Mouse (Mus musculus): Measurements from ENCODE around the gene Sumo1. TPM values are rescaled to one million over a fixed set of nuclear protein-coding genes. Genes with fewer than 3 reads are reported as not detected.

Gene Sumo1
- total and polyA plus RNA-seq, 2 experiments from 2014 or later: 71.3 to 186 TPM

- Histone ChIP-seq H3K27ac (ENCODE audit: low read depth) (no peak overlapping the region), H3K9ac (replicated peaks; ENCODE audit: low read depth, low read length) (no peak overlapping the region), H3K4me3 (ENCODE audit: low read depth, low read length) (no peak overlapping the region), H3K4me1 (ENCODE audit: control insufficient read depth, insufficient read depth) (no peaks in the 10 kb centered on the region), H3K9me3 (replicated peaks; ENCODE audit: control insufficient read depth, low read length) (no peaks in the 10 kb centered on the region), H3K27me3 (ENCODE audit: control insufficient read depth, insufficient read depth, low read length) (no peaks in the 10 kb centered on the region), H3K4me2 (ENCODE audit: low read depth, low read length) (no peak overlapping the region), H3K36me3 (replicated peaks; ENCODE audit: control insufficient read depth, insufficient read depth, low read length) (no peaks in the 10 kb centered on the region)
- DNase-seq (ENCODE audit: low spot score): no peak
- ATAC-seq (ENCODE audit: insufficient read depth, low read depth): no peak
- WGBS: 33% methylated on average over 5 of the region's 5 CpGs
- TF ChIP-seq CTCF (IDR thresholded peaks at IDR 0.05; ENCODE audit: low read depth) (no peak), EP300 (IDR thresholded peaks at IDR 0.05; ENCODE audit: low read depth) (no peak)
Measured at GRCm38 (mm10) chr1:59579327-59579726, 91.3 kb downstream of the Sumo1 start.

GRCm38 (mm10) chr1:59578770-59579169 is 91.9 kb downstream of the Sumo1 start:
- ATAC-seq (ENCODE audit: insufficient read depth, low read depth): no peak

GRCm38 (mm10) chr1:59574262-59575187 is 96.1 kb downstream of the Sumo1 start:
- Histone ChIP-seq H3K27me3 (ENCODE audit: control insufficient read depth, insufficient read depth, low read length) (no peaks in the 10 kb centered on the region), H3K9ac (replicated peaks; ENCODE audit: low read depth, low read length) (no peak overlapping the region), H3K9me3 (replicated peaks; ENCODE audit: control insufficient read depth, low read length) (no peaks in the 10 kb centered on the region), H3K4me1 (ENCODE audit: control insufficient read depth, insufficient read depth) (no peaks in the 10 kb centered on the region), H3K4me2 (ENCODE audit: low read depth, low read length) (peak overlapping the region; percentile 44), H3K4me3 (ENCODE audit: low read depth, low read length) (peak overlapping the region; percentile 12), H3K36me3 (replicated peaks; ENCODE audit: control insufficient read depth, insufficient read depth, low read length) (no peaks in the 10 kb centered on the region), H3K27ac (ENCODE audit: low read depth) (no peak overlapping the region)
- TF ChIP-seq CTCF (IDR thresholded peaks at IDR 0.05; ENCODE audit: low read depth): no peak
- no peak for TF ChIP-seq EP300 (IDR thresholded peaks at IDR 0.05; ENCODE audit: low read depth)
- 51% methylated on average over 21 of the region's 21 CpGs for WGBS
- DNase-seq (ENCODE audit: low spot score) (no peak), ATAC-seq (ENCODE audit: insufficient read depth, low read depth) (no peak)

More at GRCm38 (mm10) chr1:59578770-59579169, 91.9 kb downstream of the Sumo1 start:
- Histone ChIP-seq H3K4me3 (ENCODE audit: low read depth, low read length) (no peak overlapping the region), H3K9me3 (replicated peaks; ENCODE audit: control insufficient read depth, low read length) (no peaks in the 10 kb centered on the region), H3K27me3 (ENCODE audit: control insufficient read depth, insufficient read depth, low read length) (no peaks in the 10 kb centered on the region), H3K27ac (ENCODE audit: low read depth) (no peak overlapping the region), H3K9ac (replicated peaks; ENCODE audit: low read depth, low read length) (no peak overlapping the region), H3K4me1 (ENCODE audit: control insufficient read depth, insufficient read depth) (no peaks in the 10 kb centered on the region), H3K4me2 (ENCODE audit: low read depth, low read length) (no peak overlapping the region), H3K36me3 (replicated peaks; ENCODE audit: control insufficient read depth, insufficient read depth, low read length) (no peaks in the 10 kb centered on the region)
- 70% methylated on average over 4 of the region's 4 CpGs for WGBS
- no peak for DNase-seq (ENCODE audit: low spot score)
- TF ChIP-seq CTCF (IDR thresholded peaks at IDR 0.05; ENCODE audit: low read depth) (no peak), EP300 (IDR thresholded peaks at IDR 0.05; ENCODE audit: low read depth) (no peak)

GRCm38 (mm10) chr1:59573843-59574242 is 96.8 kb downstream of the Sumo1 start:
- WGBS: 72% methylated on average over 3 of the region's 3 CpGs

GRCm38 (mm10) chr1:59571502-59571901 is 99.1 kb downstream of the Sumo1 start:
- H3K36me3 ChIP-seq (replicated peaks; ENCODE audit: control insufficient read depth, insufficient read depth, low read length): no peaks in the 10 kb centered on the region
- 81% methylated on average over 3 of the region's 3 CpGs for WGBS
- no peak overlapping the region for H3K4me3 ChIP-seq (ENCODE audit: low read depth, low read length)
- no peak overlapping the region for H3K4me2 ChIP-seq (ENCODE audit: low read depth, low read length)
- H3K9ac ChIP-seq (replicated peaks; ENCODE audit: low read depth, low read length): no peak overlapping the region
- DNase-seq (ENCODE audit: low spot score) (no peak), ATAC-seq (ENCODE audit: insufficient read depth, low read depth) (no peak)
- no peaks in the 10 kb centered on the region for H3K4me1 ChIP-seq (ENCODE audit: control insufficient read depth, insufficient read depth)
- TF ChIP-seq EP300 (IDR thresholded peaks at IDR 0.05; ENCODE audit: low read depth) (no peak), CTCF (IDR thresholded peaks at IDR 0.05; ENCODE audit: low read depth) (no peak)
- H3K27ac ChIP-seq (ENCODE audit: low read depth): no peak overlapping the region
- no peaks in the 10 kb centered on the region for H3K27me3 ChIP-seq (ENCODE audit: control insufficient read depth, insufficient read depth, low read length)
- H3K9me3 ChIP-seq (replicated peaks; ENCODE audit: control insufficient read depth, low read length): no peaks in the 10 kb centered on the region

More at GRCm38 (mm10) chr1:59573843-59574242, 96.8 kb downstream of the Sumo1 start:
- H3K27ac ChIP-seq (ENCODE audit: low read depth): no peak overlapping the region
- H3K9me3 ChIP-seq (replicated peaks; ENCODE audit: control insufficient read depth, low read length): no peaks in the 10 kb centered on the region
- no peaks in the 10 kb centered on the region for H3K27me3 ChIP-seq (ENCODE audit: control insufficient read depth, insufficient read depth, low read length)
- H3K4me1 ChIP-seq (ENCODE audit: control insufficient read depth, insufficient read depth): no peaks in the 10 kb centered on the region
- H3K4me3 ChIP-seq (ENCODE audit: low read depth, low read length): no peak overlapping the region
- ATAC-seq (ENCODE audit: insufficient read depth, low read depth) (no peak), DNase-seq (ENCODE audit: low spot score) (no peak)
- TF ChIP-seq EP300 (IDR thresholded peaks at IDR 0.05; ENCODE audit: low read depth): no peak
- H3K36me3 ChIP-seq (replicated peaks; ENCODE audit: control insufficient read depth, insufficient read depth, low read length): no peaks in the 10 kb centered on the region
- no peak overlapping the region for H3K9ac ChIP-seq (replicated peaks; ENCODE audit: low read depth, low read length)
- H3K4me2 ChIP-seq (ENCODE audit: low read depth, low read length): no peak overlapping the region
